Mouse (Mus musculus) stomach, embryonic 14.5 days (tissue): Measurements from ENCODE around the gene Styx. TPM values are rescaled to one million over a fixed set of nuclear protein-coding genes. Genes with fewer than 3 reads are reported as not detected.

Experiments
- microRNA-seq: library from miRNA; unstranded; fragments of <30 nt; microRNA quantifications from one replicate; pipeline ENCODE4, GENCODE M21; 2016
- polyA plus RNA-seq: library from polyadenylated mRNA; unstranded; fragments of >200 nt; fragmentation: Nextera tagmentation; extraction: Ambion mirVana; gene quantifications from 2 replicates; pipeline ENCODE4 v1.2.1, GENCODE M21; 2014

The Styx gene
- polyA plus RNA-seq, 1 experiment from 2014 or later: 75.3 TPM

Small RNA genes lying within 50 kb of the gene (microRNA-seq; reads per million reads assigned to microRNA genes)
- gene Gm25353: not detected

Other genes with a start within 250 kb of the Styx start
- gene Gpr137c, start 131.4 kb upstream of the Styx start, polyA plus RNA-seq: 4.1 and 4.8 TPM in 2 replicates
- 15.3 and 17.5 TPM in 2 replicates for gene Txndc16, start 130.8 kb upstream of the Styx start, polyA plus RNA-seq
- 39.4 and 41.5 TPM in 2 replicates for gene Ero1l, start 32.3 kb upstream of the Styx start, polyA plus RNA-seq
- gene Psmc6, start 21.3 kb upstream of the Styx start, polyA plus RNA-seq: 163 and 171 TPM in 2 replicates
- 50.9 and 52.8 TPM in 2 replicates for gene Gnpnat1, start 53.8 kb downstream of the Styx start, polyA plus RNA-seq
- gene Fermt2, start 179.0 kb downstream of the Styx start, polyA plus RNA-seq: 223 and 245 TPM in 2 replicates